In genomic region chr11:50275568-50276151, GRCm38 (mm10) we compare ENCODE assay signal across 10 mouse cellular contexts. TPM values are rescaled to one million over a fixed set of nuclear protein-coding genes. Genes with fewer than 3 reads are reported as not detected.
DNase-seq lines count a peak whose midpoint lies in the region; ATAC-seq and TF ChIP-seq lines count a peak whose summit lies in the region.
"Had no signal": no experiment of that assay in that cellular context is flagged by ENCODE, and none has a peak within 500 bp of the region (broad histone marks: within the 10 kb centered on the region; RNA-seq: fewer than 3 reads in every experiment).

No protein-coding gene starts in this region.

- 58% methylated on average over 5 of the region's 5 CpGs for WGBS in intestine, embryonic 16.5 days
- WGBS in stomach, postnatal 0 days = 55% methylated on average over 5 of the region's 5 CpGs

- H3K4me2 ChIP-seq in intestine, embryonic 16.5 days (ENCODE audit: low read depth, low read length) = no peak overlapping the region
- H3K4me2 ChIP-seq in stomach, postnatal 0 days (replicated peaks; ENCODE audit: low read depth) = peak overlapping the region; percentile 18

- DNase-seq in heart, adult 11 months = peak; percentile 95
- no peak for DNase-seq in heart, adult 9 months (ENCODE audit: low spot score in 2 of 2)
- DNase-seq in right cerebral cortex, postnatal 14 days = peak; percentile 36
- no peak for DNase-seq in right cerebral cortex, postnatal 4 days
- DNase-seq in stomach, postnatal 0 days (ENCODE audit: low spot score) = peak; percentile 72
- no peak for DNase-seq in layer of hippocampus, postnatal 36 days
- no peak for DNase-seq in kidney, adult 9 months
- DNase-seq: gastrocnemius, postnatal 25 days had no signal

- H3K36me3 ChIP-seq in intestine, embryonic 16.5 days (ENCODE audit: control insufficient read depth, insufficient read depth, low read length) = no peaks in the 10 kb centered on the region
- no peaks in the 10 kb centered on the region for H3K36me3 ChIP-seq in stomach, postnatal 0 days (ENCODE audit: control insufficient read depth, insufficient read depth, low read length)

- peaks cover 11% of the 10 kb centered on the region; the same call in 1 of the 2 replicates for H3K4me1 ChIP-seq in intestine, embryonic 16.5 days (ENCODE audit: control insufficient read depth, insufficient read depth, low read length)
- H3K4me1 ChIP-seq in stomach, postnatal 0 days (replicated peaks; ENCODE audit: control insufficient read depth, insufficient read depth) = no peaks in the 10 kb centered on the region

- TF ChIP-seq EP300 in stomach, postnatal 0 days (optimal IDR thresholded peaks at IDR 0.05) = no peak

- peak; percentile 72 for ATAC-seq in intestine, embryonic 16.5 days
- ATAC-seq in stomach, postnatal 0 days (ENCODE audit: low FRiP score, low TSS enrichment) = peak; percentile 88
- ATAC-seq: CD4-positive, CD25-positive, alpha-beta regulatory T cell, adult 4 months had no signal

- no peak overlapping the region for H3K9ac ChIP-seq in intestine, embryonic 16.5 days (ENCODE audit: low read depth, low read length)
- H3K9ac ChIP-seq in stomach, postnatal 0 days (ENCODE audit: low read length) = no peak overlapping the region

- H3K27ac ChIP-seq in intestine, embryonic 16.5 days (ENCODE audit: low read length) = no peak overlapping the region
- peak overlapping the region; percentile 86 for H3K27ac ChIP-seq in stomach, postnatal 0 days (replicated peaks)

- H3K27me3 ChIP-seq in intestine, embryonic 16.5 days (replicated peaks; ENCODE audit: control insufficient read depth, insufficient read depth, low read length) = no peaks in the 10 kb centered on the region
- H3K27me3 ChIP-seq in stomach, postnatal 0 days (ENCODE audit: control insufficient read depth, insufficient read depth, low read length) = no peaks in the 10 kb centered on the region

- H3K9me3 ChIP-seq in intestine, embryonic 16.5 days (ENCODE audit: control insufficient read depth, low read length) = no peaks in the 10 kb centered on the region
- no peaks in the 10 kb centered on the region for H3K9me3 ChIP-seq in stomach, postnatal 0 days (ENCODE audit: control insufficient read depth, low read length)

- no peak for TF ChIP-seq CTCF in stomach, postnatal 0 days (IDR thresholded peaks at IDR 0.05; ENCODE audit: low read depth)

- no peak overlapping the region for H3K4me3 ChIP-seq in intestine, embryonic 16.5 days (ENCODE audit: low read length)
- H3K4me3 ChIP-seq in stomach, postnatal 0 days (ENCODE audit: low read depth, low read length) = no peak overlapping the region

RNA-seq across cellular contexts. Expression of gene Maml1, which starts 16.5 kb away (rescaled TPM):
- polyA plus RNA-seq in intestine, embryonic 16.5 days (2015; fragmentation: Nextera tagmentation; extraction: Ambion mirVana) = 2.9 and 3.0 TPM in 2 replicates
- 2.4 TPM in 2 replicates for polyA plus RNA-seq in stomach, postnatal 0 days (2015; fragmentation: Nextera tagmentation; extraction: Ambion mirVana)
- total RNA-seq in layer of hippocampus, postnatal 36 days (2021) = 10 to 100 TPM in 1 of 2 experiments, 1 to 10 TPM in 1; 8.8 to 10.5 TPM

RNA-seq across cellular contexts. Expression of gene Ltc4s, which starts 37.2 kb away (rescaled TPM):
- polyA plus RNA-seq in intestine, embryonic 16.5 days (2015; fragmentation: Nextera tagmentation; extraction: Ambion mirVana) = 4.3 and 5.1 TPM in 2 replicates
- 13.2 and 13.8 TPM in 2 replicates for polyA plus RNA-seq in stomach, postnatal 0 days (2015; fragmentation: Nextera tagmentation; extraction: Ambion mirVana)
- total RNA-seq in layer of hippocampus, postnatal 36 days (2021) = 1 to 10 TPM; 5.1 to 8.7 TPM
- polyA plus RNA-seq: CD4-positive, CD25-positive, alpha-beta regulatory T cell, adult 4 months had no signal

RNA-seq across cellular contexts. Expression of gene Canx, which starts 49.8 kb away (rescaled TPM):
- polyA plus RNA-seq in intestine, embryonic 16.5 days (2015; fragmentation: Nextera tagmentation; extraction: Ambion mirVana) = 347 and 362 TPM in 2 replicates
- polyA plus RNA-seq in stomach, postnatal 0 days (2015; fragmentation: Nextera tagmentation; extraction: Ambion mirVana) = 171 and 181 TPM in 2 replicates
- total RNA-seq in layer of hippocampus, postnatal 36 days (2021) = 100 to 1,000 TPM; 425 to 428 TPM

Comparison
In these comparisons a context has a peak if more than half of its experiments do, and no peak if none do; other contexts are left out.
1. DNase-seq: peak in heart, adult 11 months (single experiment), right cerebral cortex, postnatal 14 days (single experiment) and stomach, postnatal 0 days (single experiment); none in heart, adult 9 months (0 of 2), right cerebral cortex, postnatal 4 days (single experiment), layer of hippocampus, postnatal 36 days (0 of 2) and kidney, adult 9 months (single experiment).